ENCODE assay signal across 15 mouse cellular contexts in genomic region chr11:47211531-47211930, GRCm38 (mm10).
DNase-seq lines count a peak whose midpoint lies in the region.
"Had no signal": no experiment of that assay in that cellular context is flagged by ENCODE, and none has a peak within 500 bp of the region (broad histone marks: within the 10 kb centered on the region; RNA-seq: fewer than 3 reads in every experiment).

No protein-coding gene starts in this region.

- intact Hi-C loops in heart, postnatal 36 days (cut with DNase I): no loop called here

- peak; percentile 61 for DNase-seq in heart, adult 11 months
- no peak for DNase-seq in heart, postnatal 36 days
- DNase-seq in ZHBTc4 (ENCODE audit: low read depth, low spot score) (peak; percentile 3), liver (no peak)
- DNase-seq in brain, adult 2 months (ENCODE audit: low read depth, low spot score): peak; percentile 18
- DNase-seq: adrenal gland, adult 8-10 months; adrenal gland, postnatal 14 days; adrenal gland, postnatal 36 days; cerebellum, adult 11 months; cerebellum, adult 18-20 months; cerebellum, adult 8-10 months; cerebellum, adult 9-11 months; cerebellum, postnatal 14 days; cerebellum, postnatal 36 days; embryo, embryonic 11 days had no signal

Comparison
In these comparisons a context has a peak if more than half of its experiments do, and no peak if none do; other contexts are left out.
1. DNase-seq: peak in heart, adult 11 months (single experiment), ZHBTc4 (single experiment) and brain, adult 2 months (single experiment); none in heart, postnatal 36 days (0 of 2) and liver (single experiment).